Mouse (Mus musculus): ENCODE measurements around the gene Nhlrc3. TPM values are rescaled to one million over a fixed set of nuclear protein-coding genes. Genes with fewer than 3 reads are reported as not detected.

Gene Nhlrc3
- polyA plus RNA-seq (2012; rRNA removed): 9.7 and 11.4 TPM in 2 replicates

GRCm38 (mm10) chr3:53463046-53463764, at the start of gene Nhlrc3, which contains the start of gene Proser1:
TSS of gene Nhlrc3 (minus strand) at chr3:53463332.
TSS of gene Proser1 (plus strand) at chr3:53463666.

GRCm38 (mm10) chr3:53488353-53488752, 25.2 kb upstream of the Nhlrc3 start, which contains the start of gene Stoml3:
TSS of gene Stoml3 (plus strand) at chr3:53488653.

Other genes starting within 250 kb of the Nhlrc3 start
- gene Proser1, start 334 bp upstream of the Nhlrc3 start, polyA plus RNA-seq (2012; rRNA removed): 18.5 and 23.5 TPM in 2 replicates
- 0.05 and 0.09 TPM in 2 replicates for gene Stoml3, start 25.3 kb upstream of the Nhlrc3 start, polyA plus RNA-seq (2012; rRNA removed)
- 2.6 and 4.9 TPM in 2 replicates for gene Frem2, start 194.0 kb upstream of the Nhlrc3 start, polyA plus RNA-seq (2012; rRNA removed)